Mouse (Mus musculus) thymus, adult 2 months (tissue): ENCODE measurements around the gene Rhbg.

Experiments
- CTCF ChIP-seq: fragments of 200-500 bp; IDR thresholded peaks from 2 replicates; pipeline ENCODE4 v1.5.1; 2012; ENCODE audit warnings: mild to moderate bottlenecking, control low read depth, low read length, moderate library complexity, borderline replicate concordance; ENCODE audit not compliant: control insufficient read depth, poor library complexity, insufficient read depth; ENCODE audit errors: extremely low read depth
- POLR2A ChIP-seq: fragments of 200-500 bp; IDR thresholded peaks from 2 replicates; pipeline ENCODE4 v1.6.1; 2012; ENCODE audit warnings: mild to moderate bottlenecking, low read length, control low read depth, moderate library complexity; ENCODE audit not compliant: control insufficient read depth, poor library complexity, insufficient read depth; ENCODE audit errors: extremely low read depth

- no peak for TF ChIP-seq POLR2A
- no peak for TF ChIP-seq CTCF
Measured at GRCm38 (mm10) chr3:88202986-88203385, 51.5 kb downstream of the Rhbg start.
